Mouse (Mus musculus): ENCODE data around the gene Slc35d3. TPM values are rescaled to one million over a fixed set of nuclear protein-coding genes. Genes with fewer than 3 reads are reported as not detected.

Gene Slc35d3
- polyA plus RNA-seq, 1 experiment: not detected

DNA sequence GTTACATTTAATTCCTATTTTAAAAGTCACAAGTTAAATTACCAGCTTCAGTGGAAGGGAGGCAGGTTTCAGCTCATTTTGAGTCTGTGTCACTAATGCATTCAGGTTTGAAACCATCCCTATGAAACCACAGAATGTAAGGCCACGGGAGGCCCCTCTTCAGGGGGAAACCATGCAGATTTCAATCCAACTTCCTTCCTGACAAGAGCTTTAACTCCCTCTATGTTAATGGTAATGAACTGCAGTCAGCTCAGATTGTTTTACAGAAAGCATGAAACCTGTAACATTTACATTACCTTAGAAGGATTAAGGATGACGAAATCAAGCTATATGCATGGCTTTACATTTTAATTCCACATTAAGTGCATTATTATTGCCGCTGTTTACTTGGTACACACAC lies 40.4 kb upstream of the Slc35d3 start:
- Histone ChIP-seq H3K27me3 (ENCODE audit: control insufficient read depth, insufficient read depth, insufficient read length) (no peaks in the 10 kb centered on the region), H3K4me3 (no peak overlapping the region), H3K36me3 (ENCODE audit: control insufficient read depth, insufficient read depth) (no peaks in the 10 kb centered on the region), H3K4me2 (ENCODE audit: low read depth) (no peak overlapping the region), H3K79me2 (ENCODE audit: control insufficient read depth, insufficient read depth) (no peaks in the 10 kb centered on the region), H3ac (ENCODE audit: control insufficient read depth, insufficient read length) (no peak overlapping the region)
- TF ChIP-seq CEBPB (IDR thresholded peaks at IDR 0.05; ENCODE audit: insufficient read depth, poor library complexity, severe bottlenecking) (no peak), MYOD1 (IDR thresholded peaks at IDR 0.05; ENCODE audit: control insufficient read depth in 1 of 3, insufficient read length in 2 of 3, low read depth in 2 of 3) (no peak), TCF3 (IDR thresholded peaks at IDR 0.05; ENCODE audit: insufficient read length, low read depth) (no peak), USF1 (IDR thresholded peaks at IDR 0.05; ENCODE audit: low read depth) (no peak), POLR2A (IDR thresholded peaks at IDR 0.05; ENCODE audit: insufficient read length, low read depth) (no peak), REST (IDR thresholded peaks at IDR 0.05; ENCODE audit: insufficient read depth, insufficient read length) (no peak), MYOG (IDR thresholded peaks at IDR 0.05; ENCODE audit: control insufficient read depth in 1 of 3, insufficient read depth in 1 of 3, insufficient read length in 2 of 3, low read depth in 2 of 3) (no peak)

DNA sequence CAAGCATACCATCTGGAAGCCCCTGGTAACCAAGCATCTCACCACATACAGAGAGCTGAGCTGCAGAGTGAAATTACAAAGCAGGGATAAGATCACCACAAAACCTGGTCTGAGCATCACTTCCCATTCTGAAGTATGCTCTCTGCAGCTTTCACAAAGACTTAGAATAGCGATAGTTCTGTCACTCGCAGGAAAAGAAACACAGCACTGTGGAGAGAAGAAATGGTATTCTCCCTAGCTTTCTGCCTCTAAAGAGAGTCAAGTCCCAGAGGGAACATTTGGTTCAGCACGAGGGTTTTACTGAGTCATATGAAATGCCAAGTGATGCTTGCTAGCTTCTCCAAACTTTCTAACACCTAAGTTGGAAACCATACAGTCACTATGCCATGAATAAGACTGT lies 38.6 kb upstream of the Slc35d3 start:
- Histone ChIP-seq H3K27me3 (ENCODE audit: control insufficient read depth, insufficient read depth, insufficient read length) (no peaks in the 10 kb centered on the region), H3K4me2 (ENCODE audit: low read depth) (no peak overlapping the region), H3K4me3 (no peak overlapping the region), H3K79me2 (ENCODE audit: control insufficient read depth, insufficient read depth) (no peaks in the 10 kb centered on the region), H3K36me3 (ENCODE audit: control insufficient read depth, insufficient read depth) (no peaks in the 10 kb centered on the region), H3ac (ENCODE audit: control insufficient read depth, insufficient read length) (no peak overlapping the region)
- no peak for TF ChIP-seq USF1 (IDR thresholded peaks at IDR 0.05; ENCODE audit: low read depth)
- no peak for TF ChIP-seq E2F4 (IDR thresholded peaks at IDR 0.05; ENCODE audit: insufficient read depth)
- no peak for TF ChIP-seq MYOG (IDR thresholded peaks at IDR 0.05; ENCODE audit: control insufficient read depth in 1 of 3, insufficient read depth in 1 of 3, insufficient read length in 2 of 3, low read depth in 2 of 3)
- TF ChIP-seq TCF12 (IDR thresholded peaks at IDR 0.05; ENCODE audit: insufficient read depth, poor library complexity, severe bottlenecking): no peak
- no peak for TF ChIP-seq CEBPB (IDR thresholded peaks at IDR 0.05; ENCODE audit: insufficient read depth, poor library complexity, severe bottlenecking)
- TF ChIP-seq TCF3 (IDR thresholded peaks at IDR 0.05; ENCODE audit: insufficient read length, low read depth): no peak
- no peak for TF ChIP-seq SRF (IDR thresholded peaks at IDR 0.05; ENCODE audit: control insufficient read depth, insufficient read length, low read depth)
- TF ChIP-seq POLR2A (IDR thresholded peaks at IDR 0.05; ENCODE audit: insufficient read length, low read depth): no peak
- TF ChIP-seq REST (IDR thresholded peaks at IDR 0.05; ENCODE audit: insufficient read depth, insufficient read length): no peak
- no peak for TF ChIP-seq MAX (IDR thresholded peaks at IDR 0.05; ENCODE audit: low read depth)
- no peak for TF ChIP-seq MYOD1 (IDR thresholded peaks at IDR 0.05; ENCODE audit: control insufficient read depth in 1 of 3, insufficient read length in 2 of 3, low read depth in 2 of 3)
- TF ChIP-seq POLR2AphosphoS2 (IDR thresholded peaks at IDR 0.05; ENCODE audit: insufficient read length, low read depth): no peak

DNA sequence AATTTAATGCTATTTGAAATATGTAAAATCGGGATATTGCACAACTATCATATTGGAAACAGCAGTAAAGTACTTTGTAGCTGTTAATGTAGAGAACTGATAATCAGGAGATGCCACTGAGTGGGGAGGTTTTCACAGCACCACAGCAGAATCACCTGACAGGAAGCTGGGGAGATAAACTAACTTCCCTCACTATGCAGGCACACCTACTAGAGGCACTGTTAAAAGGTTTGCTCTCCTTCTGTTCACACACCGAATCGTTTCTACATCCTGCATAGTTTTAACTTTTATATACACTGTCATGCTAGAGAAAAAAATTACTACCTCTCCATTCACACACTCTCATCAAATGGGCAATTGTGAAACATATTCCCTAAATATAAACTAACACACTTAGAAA lies 35.0 kb upstream of the Slc35d3 start:
- Histone ChIP-seq H3K79me2 (ENCODE audit: control insufficient read depth, insufficient read depth) (no peaks in the 10 kb centered on the region), H3ac (ENCODE audit: control insufficient read depth, insufficient read length) (no peak overlapping the region), H3K4me2 (ENCODE audit: low read depth) (no peak overlapping the region), H3K36me3 (ENCODE audit: control insufficient read depth, insufficient read depth) (no peaks in the 10 kb centered on the region), H3K27me3 (ENCODE audit: control insufficient read depth, insufficient read depth, insufficient read length) (no peaks in the 10 kb centered on the region), H3K4me3 (no peak overlapping the region)
- TF ChIP-seq POLR2AphosphoS2 (IDR thresholded peaks at IDR 0.05; ENCODE audit: insufficient read length, low read depth): no peak
- TF ChIP-seq CEBPB (IDR thresholded peaks at IDR 0.05; ENCODE audit: insufficient read depth, poor library complexity, severe bottlenecking): no peak
- TF ChIP-seq MYOD1 (IDR thresholded peaks at IDR 0.05; ENCODE audit: control insufficient read depth in 1 of 3, insufficient read length in 2 of 3, low read depth in 2 of 3): no peak

DNA sequence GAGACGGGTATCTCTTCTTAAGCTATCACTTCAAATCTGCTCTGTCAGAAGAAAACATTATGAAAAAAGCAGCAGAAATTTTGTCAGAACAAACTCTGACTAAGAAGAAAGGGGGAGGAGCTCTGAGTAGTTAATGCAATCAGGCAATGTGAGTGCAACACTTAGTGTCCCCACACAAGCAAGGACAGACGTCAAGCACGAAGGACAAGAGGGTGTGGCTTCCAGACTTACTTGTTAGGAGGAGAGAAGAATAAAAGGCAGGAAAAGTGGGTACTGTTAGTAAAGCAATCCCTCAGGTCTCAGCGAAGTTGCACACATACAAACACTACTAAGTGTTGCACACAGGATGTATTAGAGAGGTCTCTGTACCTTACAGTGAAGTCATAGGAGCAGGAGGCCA lies 33.1 kb upstream of the Slc35d3 start:
- no peaks in the 10 kb centered on the region for H3K27me3 ChIP-seq (ENCODE audit: control insufficient read depth, insufficient read depth, insufficient read length)
- no peak overlapping the region for H3K4me3 ChIP-seq
- H3K79me2 ChIP-seq (ENCODE audit: control insufficient read depth, insufficient read depth): no peaks in the 10 kb centered on the region
- no peaks in the 10 kb centered on the region for H3K36me3 ChIP-seq (ENCODE audit: control insufficient read depth, insufficient read depth)
- no peak overlapping the region for H3K4me2 ChIP-seq (ENCODE audit: low read depth)
- no peak overlapping the region for H3ac ChIP-seq (ENCODE audit: control insufficient read depth, insufficient read length)
- TF ChIP-seq REST (IDR thresholded peaks at IDR 0.05; ENCODE audit: insufficient read depth, insufficient read length): no peak
- no peak for TF ChIP-seq MYOG (IDR thresholded peaks at IDR 0.05; ENCODE audit: control insufficient read depth in 1 of 3, insufficient read depth in 1 of 3, insufficient read length in 2 of 3, low read depth in 2 of 3)
- TF ChIP-seq MYOD1 (IDR thresholded peaks at IDR 0.05; ENCODE audit: control insufficient read depth in 1 of 3, insufficient read length in 2 of 3, low read depth in 2 of 3): no peak
- TF ChIP-seq POLR2A (IDR thresholded peaks at IDR 0.05; ENCODE audit: insufficient read length, low read depth): no peak
- no peak for TF ChIP-seq MAX (IDR thresholded peaks at IDR 0.05; ENCODE audit: low read depth)
- TF ChIP-seq TCF3 (IDR thresholded peaks at IDR 0.05; ENCODE audit: insufficient read length, low read depth): no peak
- TF ChIP-seq CEBPB (IDR thresholded peaks at IDR 0.05; ENCODE audit: insufficient read depth, poor library complexity, severe bottlenecking): no peak
- no peak for TF ChIP-seq TCF12 (IDR thresholded peaks at IDR 0.05; ENCODE audit: insufficient read depth, poor library complexity, severe bottlenecking)

DNA sequence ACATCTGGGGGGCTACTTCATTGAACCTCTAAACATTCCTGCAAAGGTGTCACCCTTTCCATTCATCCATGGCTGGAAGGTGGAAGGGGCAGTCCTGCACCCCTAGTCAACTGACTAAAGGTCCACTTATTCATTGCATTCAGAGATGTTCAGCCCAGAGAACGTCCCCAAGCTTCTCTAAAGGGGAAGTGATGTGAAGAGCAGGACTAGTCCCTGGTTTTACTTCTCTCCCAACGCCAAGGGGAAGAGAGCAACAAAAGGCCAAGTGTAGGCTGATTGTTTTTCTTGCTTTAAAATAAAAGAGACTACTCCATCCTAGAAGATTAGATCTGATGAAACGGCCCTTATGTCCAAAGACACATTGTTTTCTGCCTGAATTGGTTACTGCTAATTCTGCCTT lies 29.2 kb upstream of the Slc35d3 start:
- Histone ChIP-seq H3K27me3 (ENCODE audit: control insufficient read depth, insufficient read depth, insufficient read length) (no peaks in the 10 kb centered on the region), H3K4me2 (ENCODE audit: low read depth) (no peak overlapping the region), H3K4me3 (no peak overlapping the region), H3ac (ENCODE audit: control insufficient read depth, insufficient read length) (no peak overlapping the region), H3K79me2 (ENCODE audit: control insufficient read depth, insufficient read depth) (no peaks in the 10 kb centered on the region), H3K36me3 (ENCODE audit: control insufficient read depth, insufficient read depth) (no peaks in the 10 kb centered on the region)
- no peak for TF ChIP-seq SRF (IDR thresholded peaks at IDR 0.05; ENCODE audit: control insufficient read depth, insufficient read length, low read depth)
- TF ChIP-seq POLR2A (IDR thresholded peaks at IDR 0.05; ENCODE audit: insufficient read length, low read depth): no peak
- no peak for TF ChIP-seq POLR2AphosphoS2 (IDR thresholded peaks at IDR 0.05; ENCODE audit: insufficient read length, low read depth)
- TF ChIP-seq USF1 (IDR thresholded peaks at IDR 0.05; ENCODE audit: low read depth): no peak
- no peak for TF ChIP-seq TCF12 (IDR thresholded peaks at IDR 0.05; ENCODE audit: insufficient read depth, poor library complexity, severe bottlenecking)
- TF ChIP-seq MYOD1 (IDR thresholded peaks at IDR 0.05; ENCODE audit: control insufficient read depth in 1 of 3, insufficient read length in 2 of 3, low read depth in 2 of 3): no peak
- no peak for TF ChIP-seq REST (IDR thresholded peaks at IDR 0.05; ENCODE audit: insufficient read depth, insufficient read length)
- no peak for TF ChIP-seq MAX (IDR thresholded peaks at IDR 0.05; ENCODE audit: low read depth)
- no peak for TF ChIP-seq E2F4 (IDR thresholded peaks at IDR 0.05; ENCODE audit: insufficient read depth)
